Mouse (Mus musculus) heart, postnatal 0 days (tissue): ENCODE measurements around the gene Map7d1.

Source experiments
- CTCF ChIP-seq: IDR thresholded peaks from 2 replicates; pipeline ENCODE4 v1.5.1; 2016; ENCODE audit warnings: antibody characterized with exemption, control low read depth, low read depth
- EP300 ChIP-seq: IDR thresholded peaks from 2 replicates; pipeline ENCODE4 v1.6.1; 2016; ENCODE audit warnings: antibody characterized with exemption, low read depth

DNA sequence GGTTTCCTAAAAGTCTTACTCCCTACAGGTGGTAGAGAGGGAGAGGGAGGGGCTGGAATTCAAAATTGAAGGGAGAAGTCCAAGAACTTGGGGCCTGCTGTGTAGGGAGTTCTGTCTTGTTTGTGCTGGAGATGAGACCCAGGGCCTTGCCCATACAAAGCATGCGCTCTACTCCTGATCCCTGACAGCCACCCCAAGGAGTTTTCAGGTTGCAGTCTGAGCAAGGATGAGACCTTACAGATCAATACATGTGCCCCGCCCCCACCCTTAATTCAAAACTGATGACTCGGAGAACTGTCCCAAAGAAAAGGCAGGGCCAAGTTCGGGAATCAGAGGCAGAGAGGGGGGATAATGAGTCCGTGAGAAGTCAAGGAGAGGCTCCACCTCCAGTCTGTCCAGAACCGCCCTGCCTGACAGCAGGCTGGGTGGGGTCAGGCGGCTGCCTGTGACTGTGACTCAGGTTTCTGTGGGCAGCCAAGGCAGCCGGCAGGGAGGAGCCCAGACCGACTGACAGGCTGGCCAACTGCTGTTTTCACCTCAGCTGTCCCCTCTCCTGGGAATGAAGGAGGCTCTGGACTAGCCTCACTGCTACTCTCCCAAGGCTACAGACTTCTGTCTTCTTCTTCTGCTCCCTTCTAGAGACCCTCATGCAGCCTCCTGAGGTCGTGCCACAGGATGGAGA, 4.5 kb upstream of the Map7d1 start:
- no peak for TF ChIP-seq EP300
- no peak; the same call in 1 of the 2 replicates for TF ChIP-seq CTCF
